Mouse (Mus musculus) kidney, postnatal 0 days (tissue): ENCODE measurements around the gene Chp2. TPM values are rescaled to one million over a fixed set of nuclear protein-coding genes. Genes with fewer than 3 reads are reported as not detected.

Source experiments
- ATAC-seq: fragments of 200-750 bp; cut with Nextera tagmentation; replicated peaks from 2 replicates; pipeline ENCODE4 v1.8.0; 2017; ENCODE audit warnings: low read depth, moderate number of reproducible peaks, moderate TSS enrichment, moderate library complexity; ENCODE audit not compliant: low FRiP score
- DNase-seq: peaks from one replicate; pipeline ENCODE4 v3.0.0-alpha.2; 2016; ENCODE audit warnings: low spot score
- H3K27ac ChIP-seq: fragments of 300-500 bp; sonication (generic); 2 replicates; pipeline ENCODE4 v1.5.1; 2014; ENCODE audit warnings: mild to moderate bottlenecking
- H3K27me3 ChIP-seq: fragments of 300-500 bp; sonication (generic); 2 replicates; pipeline ENCODE4 v1.6.1; 2014; ENCODE audit warnings: low read length, mixed read lengths; ENCODE audit not compliant: insufficient read depth
- H3K36me3 ChIP-seq: fragments of 300-500 bp; sonication (generic); 2 replicates; pipeline ENCODE4 v1.6.1; 2014; ENCODE audit warnings: low read length, mixed read lengths; ENCODE audit not compliant: insufficient read depth
- H3K4me1 ChIP-seq: fragments of 300-500 bp; sonication (generic); replicated peaks from 2 replicates; pipeline ENCODE4 v1.6.1; 2014; ENCODE audit warnings: antibody characterized with exemption, low read length, mixed read lengths; ENCODE audit not compliant: insufficient read depth
- H3K4me2 ChIP-seq: fragments of 300-500 bp; sonication (generic); 2 replicates; pipeline ENCODE4 v1.6.1; 2014; ENCODE audit warnings: mild to moderate bottlenecking, low read length, moderate library complexity, mixed read lengths
- H3K4me3 ChIP-seq: fragments of 300-500 bp; sonication (generic); replicated peaks from 2 replicates; pipeline ENCODE4 v1.5.1; 2014; ENCODE audit warnings: low read depth, low read length
- H3K9ac ChIP-seq: fragments of 300-500 bp; sonication (generic); 2 replicates; pipeline ENCODE4 v1.6.1; 2014; ENCODE audit warnings: low read depth, low read length
- H3K9me3 ChIP-seq: fragments of 300-500 bp; sonication (generic); replicated peaks from 2 replicates; pipeline ENCODE4 v1.6.1; 2016; ENCODE audit warnings: low read length, inconsistent platforms, mixed read lengths
- CTCF ChIP-seq: IDR thresholded peaks from 2 replicates; pipeline ENCODE4 v1.5.1; 2016; ENCODE audit warnings: antibody characterized with exemption, low read depth, mild to moderate bottlenecking, moderate library complexity
- WGBS: fragments of 180-500 bp; shearing (Covaris S2); extraction: QIAGEN DNeasy Blood & Tissue Kit; methylation state at CpG from one replicate; pipeline ENCODE4 v1.1.7; 2014; 5-methylcytosine and 5-hydroxymethylcytosine counted together
- polyA plus RNA-seq: library from polyadenylated mRNA; unstranded; fragments of >200 nt; fragmentation: Nextera tagmentation; extraction: Ambion mirVana; gene quantifications from 2 replicates; pipeline ENCODE4 v1.2.1, GENCODE M21; 2015

Chp2 gene
- polyA plus RNA-seq, 1 experiment from 2014 or later = 0.91 TPM

GRCm38 (mm10) chr7:122268983-122269486 is 49.7 kb downstream of the Chp2 start:
- H3K4me2 ChIP-seq = no peak overlapping the region
- DNase-seq = no peak
- H3K36me3 ChIP-seq = no peaks in the 10 kb centered on the region
- H3K27me3 ChIP-seq = no peaks in the 10 kb centered on the region
- no peak for ATAC-seq
- H3K4me1 ChIP-seq = no peaks in the 10 kb centered on the region
- H3K27ac ChIP-seq = no peak overlapping the region
- H3K9me3 ChIP-seq = no peaks in the 10 kb centered on the region
- H3K4me3 ChIP-seq = no peak overlapping the region
- no peak for TF ChIP-seq CTCF
- WGBS = 59% methylated on average over 4 of the region's 4 CpGs
- no peak overlapping the region for H3K9ac ChIP-seq

- no peaks in the 10 kb centered on the region for H3K27me3 ChIP-seq
- ATAC-seq (no peak), DNase-seq (no peak)
- H3K4me2 ChIP-seq = no peak overlapping the region
- no peaks in the 10 kb centered on the region for H3K36me3 ChIP-seq
- no peak for TF ChIP-seq CTCF
- WGBS = 89% methylated on average over 2 of the region's 2 CpGs
- H3K27ac ChIP-seq = no peak overlapping the region
- H3K4me1 ChIP-seq = no peaks in the 10 kb centered on the region
- no peak overlapping the region for H3K9ac ChIP-seq
- no peak overlapping the region for H3K4me3 ChIP-seq
- no peaks in the 10 kb centered on the region for H3K9me3 ChIP-seq
These were observed 53.0 kb downstream of the Chp2 start for GRCm38 (mm10) chr7:122272334-122272733.

Other genes with a start within 250 kb of the Chp2 start
- gene Cog7, start 237.8 kb upstream of the Chp2 start, polyA plus RNA-seq = 11.6 and 14.8 TPM in 2 replicates
- gene Gga2, start 198.3 kb upstream of the Chp2 start, polyA plus RNA-seq = 55.5 and 61.1 TPM in 2 replicates
- gene Ubfd1, start 152.3 kb upstream of the Chp2 start, polyA plus RNA-seq = 40.8 and 42.1 TPM in 2 replicates
- gene Ears2, start 152.2 kb upstream of the Chp2 start, polyA plus RNA-seq = 14.6 and 14.8 TPM in 2 replicates
- gene Ndufab1, start 117.6 kb upstream of the Chp2 start, polyA plus RNA-seq = 975 and 1,004 TPM in 2 replicates
- gene Palb2, start 86.5 kb upstream of the Chp2 start, polyA plus RNA-seq = 8.1 and 8.2 TPM in 2 replicates
- 85.7 and 96.3 TPM in 2 replicates for gene Dctn5, start 86.5 kb upstream of the Chp2 start, polyA plus RNA-seq
- gene Plk1, start 60.1 kb upstream of the Chp2 start, polyA plus RNA-seq = 46.6 and 51.4 TPM in 2 replicates
- 0.10 and 0.12 TPM in 2 replicates for gene Ern2, start 33.3 kb upstream of the Chp2 start, polyA plus RNA-seq
- 2.1 and 2.2 TPM in 2 replicates for gene Prkcb, start 69.3 kb downstream of the Chp2 start, polyA plus RNA-seq